Mouse (Mus musculus): ENCODE data around the gene Slc35b1. TPM values are rescaled to one million over a fixed set of nuclear protein-coding genes. Genes with fewer than 3 reads are reported as not detected.

Gene Slc35b1
- polyA plus RNA-seq, 1 experiment from 2014 or later: 144 TPM

DNA sequence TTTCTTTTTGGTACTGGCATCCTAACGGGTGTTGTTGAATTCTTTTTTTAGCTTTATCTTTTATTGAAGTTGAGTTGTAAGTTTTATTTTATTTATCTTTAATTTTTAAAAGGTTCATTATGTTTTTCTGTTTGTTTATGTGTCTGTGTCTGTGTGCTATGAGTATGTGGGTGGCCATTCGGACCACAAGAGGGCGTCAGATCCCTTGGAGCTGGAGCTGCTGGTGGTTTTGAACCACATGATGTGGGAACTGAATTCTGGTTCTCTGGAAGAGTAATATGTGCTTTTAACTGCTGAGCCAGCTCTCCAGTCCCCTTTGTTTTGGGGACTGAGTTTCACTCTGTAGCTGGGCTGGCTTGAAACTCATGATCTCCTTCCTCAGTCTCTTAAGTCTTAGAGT, 39.0 kb downstream of the Slc35b1 start:
- WGBS: 82% methylated on average over 3 of the region's 3 CpGs
- no peaks in the 10 kb centered on the region for H3K27me3 ChIP-seq (replicated peaks; ENCODE audit: control insufficient read depth, insufficient read depth, low read length)
- no peaks in the 10 kb centered on the region for H3K36me3 ChIP-seq (ENCODE audit: control insufficient read depth, insufficient read depth)
- peak; percentile 48 for TF ChIP-seq CTCF (IDR thresholded peaks at IDR 0.05; ENCODE audit: low read depth)
- no peak overlapping the region for H3K9ac ChIP-seq (ENCODE audit: low read depth, low read length)
- ATAC-seq: no peak
- no peaks in the 10 kb centered on the region for H3K4me1 ChIP-seq (replicated peaks; ENCODE audit: control insufficient read depth, insufficient read depth, low read length)
- no peak overlapping the region for H3K27ac ChIP-seq (ENCODE audit: low read depth, low read length)
- no peak overlapping the region for H3K4me2 ChIP-seq (replicated peaks; ENCODE audit: low read depth)
- H3K4me3 ChIP-seq (ENCODE audit: low read depth, low read length): no peak overlapping the region
- H3K9me3 ChIP-seq (ENCODE audit: control insufficient read depth): no peaks in the 10 kb centered on the region

DNA sequence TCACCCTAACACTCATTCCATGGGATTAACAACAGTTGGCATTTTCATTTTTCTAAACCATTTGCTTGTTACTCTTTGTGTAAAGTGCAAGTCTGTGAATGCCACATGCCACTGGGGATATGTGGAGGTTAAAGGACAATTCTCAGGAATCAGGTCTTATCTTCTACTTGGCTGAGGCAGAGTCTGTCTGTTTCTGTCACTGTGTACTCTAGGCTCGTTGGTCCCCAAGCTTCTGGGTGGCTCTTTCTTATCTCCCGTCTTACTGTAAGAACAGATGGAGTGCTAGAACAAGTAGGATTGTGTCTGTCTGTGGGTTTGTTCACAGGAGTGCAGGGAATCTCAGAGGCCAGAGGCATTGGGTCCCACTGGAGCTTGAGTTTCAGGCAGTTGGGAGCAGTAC, 46.9 kb downstream of the Slc35b1 start:
- no peak overlapping the region for H3K27ac ChIP-seq (ENCODE audit: low read depth, low read length)
- no peak overlapping the region for H3K4me2 ChIP-seq (replicated peaks; ENCODE audit: low read depth)
- H3K4me1 ChIP-seq (replicated peaks; ENCODE audit: control insufficient read depth, insufficient read depth, low read length): no peaks in the 10 kb centered on the region
- H3K9ac ChIP-seq (ENCODE audit: low read depth, low read length): no peak overlapping the region
- no peak for TF ChIP-seq CTCF (IDR thresholded peaks at IDR 0.05; ENCODE audit: low read depth)
- no peaks in the 10 kb centered on the region for H3K36me3 ChIP-seq (ENCODE audit: control insufficient read depth, insufficient read depth)
- WGBS: 43% methylated on average over 2 of the region's 2 CpGs
- H3K27me3 ChIP-seq (replicated peaks; ENCODE audit: control insufficient read depth, insufficient read depth, low read length): no peaks in the 10 kb centered on the region
- H3K9me3 ChIP-seq (ENCODE audit: control insufficient read depth): no peaks in the 10 kb centered on the region
- no peak for ATAC-seq
- no peak overlapping the region for H3K4me3 ChIP-seq (ENCODE audit: low read depth, low read length)

GRCm38 (mm10) chr11:95432194-95432593, 47.7 kb downstream of the Slc35b1 start:
- H3K27me3 ChIP-seq (replicated peaks; ENCODE audit: control insufficient read depth, insufficient read depth, low read length): no peaks in the 10 kb centered on the region
- TF ChIP-seq CTCF (IDR thresholded peaks at IDR 0.05; ENCODE audit: low read depth): peak; percentile 68
- no peak overlapping the region for H3K9ac ChIP-seq (ENCODE audit: low read depth, low read length)
- WGBS: 88% methylated on average over 2 of the region's 2 CpGs
- no peaks in the 10 kb centered on the region for H3K36me3 ChIP-seq (ENCODE audit: control insufficient read depth, insufficient read depth)
- ATAC-seq: no peak
- H3K4me1 ChIP-seq (replicated peaks; ENCODE audit: control insufficient read depth, insufficient read depth, low read length): no peaks in the 10 kb centered on the region
- H3K27ac ChIP-seq (ENCODE audit: low read depth, low read length): no peak overlapping the region
- H3K4me3 ChIP-seq (ENCODE audit: low read depth, low read length): no peak overlapping the region
- H3K4me2 ChIP-seq (replicated peaks; ENCODE audit: low read depth): no peak overlapping the region
- no peaks in the 10 kb centered on the region for H3K9me3 ChIP-seq (ENCODE audit: control insufficient read depth)

Other genes with a start within 250 kb of the Slc35b1 start
- gene Dlx4, start 238.4 kb upstream of the Slc35b1 start, polyA plus RNA-seq (2015; fragmentation: Nextera tagmentation; extraction: Ambion mirVana): not detected in 2 replicates
- not detected in 2 replicates for gene Tac4, start 123.2 kb upstream of the Slc35b1 start, polyA plus RNA-seq (2015; fragmentation: Nextera tagmentation; extraction: Ambion mirVana)
- 29.7 and 30.2 TPM in 2 replicates for gene Kat7, start 74.4 kb upstream of the Slc35b1 start, polyA plus RNA-seq (2015; fragmentation: Nextera tagmentation; extraction: Ambion mirVana)
- gene Fam117a, start 47.7 kb upstream of the Slc35b1 start, polyA plus RNA-seq (2015; fragmentation: Nextera tagmentation; extraction: Ambion mirVana): 5.5 and 7.4 TPM in 2 replicates
- gene Spop, start 29.4 kb downstream of the Slc35b1 start, polyA plus RNA-seq (2015; fragmentation: Nextera tagmentation; extraction: Ambion mirVana): 54.1 and 61.2 TPM in 2 replicates
- gene Nxph3, start 129.9 kb downstream of the Slc35b1 start, polyA plus RNA-seq (2015; fragmentation: Nextera tagmentation; extraction: Ambion mirVana): 0.22 and 0.43 TPM in 2 replicates
- 7.2 and 7.4 TPM in 2 replicates for gene Ngfr, start 203.0 kb downstream of the Slc35b1 start, polyA plus RNA-seq (2015; fragmentation: Nextera tagmentation; extraction: Ambion mirVana)

Data from intestine, postnatal 0 days (tissue).